Mouse (Mus musculus) G1E (cell line): ENCODE measurements around the gene Des. TPM values are rescaled to one million over a fixed set of nuclear protein-coding genes. Genes with fewer than 3 reads are reported as not detected.
A peak's percentile ranks its signal among the peaks of the same experiment; 100 is the strongest.

Source experiments
- ATAC-seq: 2 replicates; pipeline ENCODE4 v1.8.0; 2016; ENCODE audit warnings: mild to moderate bottlenecking; ENCODE audit not compliant: insufficient number of reproducible peaks, poor library complexity, low FRiP score, severe bottlenecking; ENCODE audit errors: extremely low read depth
- DNase-seq: peaks from one replicate; pipeline ENCODE4 v3.0.0; 2012; ENCODE audit warnings: low spot score
- H3K27me3 ChIP-seq: 2 replicates; pipeline ENCODE4 v1.6.1; 2012; ENCODE audit warnings: mild to moderate bottlenecking, low read length, inconsistent platforms; ENCODE audit not compliant: insufficient read depth
- H3K36me3 ChIP-seq: replicated peaks from 2 replicates; pipeline ENCODE3; 2012; ENCODE audit warnings: mild to moderate bottlenecking, inconsistent platforms
- H3K4me1 ChIP-seq: 2 replicates; pipeline ENCODE4 v1.6.1; 2012; ENCODE audit warnings: low read depth, low read length, inconsistent platforms, mixed read lengths; ENCODE audit not compliant: insufficient read depth
- H3K4me3 ChIP-seq: 2 replicates; pipeline ENCODE4 v1.5.1; 2012; ENCODE audit warnings: low read depth, mild to moderate bottlenecking, inconsistent platforms, low read length, moderate library complexity, mixed read lengths
- H3K9me3 ChIP-seq: replicated peaks from 2 replicates; pipeline ENCODE4 v1.6.1; 2012; ENCODE audit warnings: inconsistent platforms
- CTCF ChIP-seq: IDR thresholded peaks from 2 replicates; pipeline ENCODE4 v1.5.1; 2012; ENCODE audit warnings: low read depth, low read length, inconsistent platforms, mixed read lengths
- GATA1 ChIP-seq: IDR thresholded peaks from 2 replicates; pipeline ENCODE4 v1.6.1; 2012; ENCODE audit warnings: borderline replicate concordance, low read length, inconsistent platforms, mixed read lengths
- GATA2 ChIP-seq: IDR thresholded peaks from 2 replicates; pipeline ENCODE4 v1.6.1; 2012; ENCODE audit warnings: low read depth, low read length, inconsistent platforms, borderline replicate concordance
- POLR2AphosphoS5 ChIP-seq: IDR thresholded peaks from 2 replicates; pipeline ENCODE4 v1.6.1; 2012; ENCODE audit warnings: low read depth, low read length, inconsistent platforms; ENCODE audit not compliant: insufficient replicate concordance
- TAL1 ChIP-seq: conservative IDR thresholded peaks from 2 replicates; pipeline ENCODE4 v1.6.1; 2012; ENCODE audit warnings: low read depth, low read length, inconsistent platforms, mixed read lengths
- polyA plus RNA-seq: library from polyadenylated mRNA; stranded (reverse); fragments of >175 nt; gene quantifications from 2 replicates; pipeline ENCODE4 v1.2.3, GENCODE M21; 2012
- total RNA-seq, 2 experiments: library from RNA; stranded (forward) in 1 of 2; stranded (reverse) in 1 of 2; fragments of 200-1000 nt in 1 of 2; fragments of >200 nt in 1 of 2; fragmentation: Nextera tagmentation in 1 of 2; gene quantifications; 2 replicates each; pipeline ENCODE4 v1.2.3; 2014 to 2017

The Des gene
- total and polyA plus RNA-seq, 3 experiments = 5.6 to 13.8 (median 12.9) TPM

GRCm38 (mm10) chr1:75379931-75380330 lies 19.8 kb downstream of the Des start:
- no peak for ATAC-seq
- DNase-seq = no peak
- H3K36me3 ChIP-seq = no peaks in the 10 kb centered on the region
- peaks cover 41% of the 10 kb centered on the region for H3K4me1 ChIP-seq
- no peaks in the 10 kb centered on the region for H3K9me3 ChIP-seq
- TF ChIP-seq GATA1 = no peak
- TF ChIP-seq CTCF = no peak
- TF ChIP-seq POLR2AphosphoS5 = no peak
- no peak for TF ChIP-seq GATA2
- no peak for TF ChIP-seq TAL1
- no peak overlapping the region for H3K4me3 ChIP-seq
- H3K27me3 ChIP-seq = peaks cover 69% of the 10 kb centered on the region

- no peak for TF ChIP-seq GATA2
- H3K9me3 ChIP-seq = no peaks in the 10 kb centered on the region
- no peak overlapping the region for H3K4me3 ChIP-seq
- DNase-seq (no peak), ATAC-seq (no peak)
- no peaks in the 10 kb centered on the region for H3K36me3 ChIP-seq
- H3K4me1 ChIP-seq = peaks cover 47% of the 10 kb centered on the region
- H3K27me3 ChIP-seq = peaks cover 69% of the 10 kb centered on the region
Observed at GRCm38 (mm10) chr1:75380951-75381350, 20.8 kb downstream of the Des start.

GRCm38 (mm10) chr1:75381482-75382355 lies 21.6 kb downstream of the Des start:
- TF ChIP-seq TAL1 (no peak), GATA2 (no peak), CTCF (no peak), GATA1 (no peak), POLR2AphosphoS5 (no peak)
- DNase-seq = peak; percentile 60
- ATAC-seq = no peak
- H3K4me3 ChIP-seq = peak overlapping the region; percentile 68
- H3K9me3 ChIP-seq = no peaks in the 10 kb centered on the region
- H3K4me1 ChIP-seq = peaks cover 47% of the 10 kb centered on the region
- H3K27me3 ChIP-seq = peaks cover 73% of the 10 kb centered on the region
- no peaks in the 10 kb centered on the region for H3K36me3 ChIP-seq

GRCm38 (mm10) chr1:75382356-75383071 lies 22.4 kb downstream of the Des start:
- no peak for TF ChIP-seq CTCF
- no peak for TF ChIP-seq GATA1
- no peaks in the 10 kb centered on the region for H3K36me3 ChIP-seq
- peaks cover 47% of the 10 kb centered on the region for H3K4me1 ChIP-seq
- peak overlapping the region; percentile 68 for H3K4me3 ChIP-seq
- no peaks in the 10 kb centered on the region for H3K9me3 ChIP-seq
- ATAC-seq (no peak), DNase-seq (no peak)
- peaks cover 71% of the 10 kb centered on the region for H3K27me3 ChIP-seq

- ATAC-seq = no peak
- no peaks in the 10 kb centered on the region for H3K36me3 ChIP-seq
- H3K4me3 ChIP-seq = no peak overlapping the region
Observed at GRCm38 (mm10) chr1:75384470-75385141, 24.5 kb downstream of the Des start.

GRCm38 (mm10) chr1:75385142-75385730 lies 25.1 kb downstream of the Des start:
- TF ChIP-seq TAL1 (no peak), POLR2AphosphoS5 (no peak), CTCF (no peak), GATA2 (no peak), GATA1 (no peak)
- ATAC-seq = no peak
- H3K9me3 ChIP-seq = peaks cover 8% of the 10 kb centered on the region
- H3K4me1 ChIP-seq = peaks cover 35% of the 10 kb centered on the region
- no peak overlapping the region for H3K4me3 ChIP-seq
- DNase-seq = no peak
- peaks cover 52% of the 10 kb centered on the region for H3K27me3 ChIP-seq
- no peaks in the 10 kb centered on the region for H3K36me3 ChIP-seq

More at GRCm38 (mm10) chr1:75384470-75385141, 24.5 kb downstream of the Des start:
- Histone ChIP-seq H3K4me1 (peaks cover 39% of the 10 kb centered on the region), H3K27me3 (peaks cover 59% of the 10 kb centered on the region), H3K9me3 (peaks cover 8% of the 10 kb centered on the region)
- no peak for DNase-seq
- TF ChIP-seq GATA1 = no peak
- no peak for TF ChIP-seq CTCF
- TF ChIP-seq POLR2AphosphoS5 = no peak
- no peak for TF ChIP-seq TAL1
- no peak for TF ChIP-seq GATA2
